Mouse (Mus musculus) G1E (cell line): ENCODE data around the gene Chka.

Source experiments
- CTCF ChIP-seq: IDR thresholded peaks from 2 replicates; pipeline ENCODE4 v1.5.1; 2012; ENCODE audit warnings: low read depth, low read length, inconsistent platforms, mixed read lengths
- GATA1 ChIP-seq: IDR thresholded peaks from 2 replicates; pipeline ENCODE4 v1.6.1; 2012; ENCODE audit warnings: borderline replicate concordance, low read length, inconsistent platforms, mixed read lengths
- GATA2 ChIP-seq: IDR thresholded peaks from 2 replicates; pipeline ENCODE4 v1.6.1; 2012; ENCODE audit warnings: low read depth, low read length, inconsistent platforms, borderline replicate concordance
- POLR2AphosphoS5 ChIP-seq: IDR thresholded peaks from 2 replicates; pipeline ENCODE4 v1.6.1; 2012; ENCODE audit warnings: low read depth, low read length, inconsistent platforms; ENCODE audit not compliant: insufficient replicate concordance
- TAL1 ChIP-seq: conservative IDR thresholded peaks from 2 replicates; pipeline ENCODE4 v1.6.1; 2012; ENCODE audit warnings: low read depth, low read length, inconsistent platforms, mixed read lengths

- TF ChIP-seq POLR2AphosphoS5: no peak
- TF ChIP-seq GATA1: no peak
- TF ChIP-seq CTCF: no peak
- no peak for TF ChIP-seq TAL1
- no peak for TF ChIP-seq GATA2
Observed at GRCm38 (mm10) chr19:3855091-3855490, 3.5 kb downstream of the Chka start.
